Mouse (Mus musculus) embryonic stem cell, embryonic (primary cell): ENCODE data around the gene Kcnj9.

Source experiments
- CTCF ChIA-PET, 4 experiments: fragments of 300-600 bp in 2 of 4; fragments of 350-600 bp in 2 of 4; sonication (Branson Sonifier 250); formaldehyde crosslinking; loops; one replicate each; lab custom pipeline; 2022; ENCODE audit warnings: inconsistent platforms in 2 of 4; lab: Charles Lee
- POLR2A ChIA-PET, 4 experiments: fragments of 300-600 bp in 2 of 4; fragments of 350-600 bp in 2 of 4; sonication (Branson Sonifier 250); formaldehyde crosslinking; loops; one replicate each; lab custom pipeline; 2022; ENCODE audit warnings: antibody characterized with exemption in 4 of 4, inconsistent platforms in 1 of 4; lab: Charles Lee

Kcnj9 gene

DNA sequence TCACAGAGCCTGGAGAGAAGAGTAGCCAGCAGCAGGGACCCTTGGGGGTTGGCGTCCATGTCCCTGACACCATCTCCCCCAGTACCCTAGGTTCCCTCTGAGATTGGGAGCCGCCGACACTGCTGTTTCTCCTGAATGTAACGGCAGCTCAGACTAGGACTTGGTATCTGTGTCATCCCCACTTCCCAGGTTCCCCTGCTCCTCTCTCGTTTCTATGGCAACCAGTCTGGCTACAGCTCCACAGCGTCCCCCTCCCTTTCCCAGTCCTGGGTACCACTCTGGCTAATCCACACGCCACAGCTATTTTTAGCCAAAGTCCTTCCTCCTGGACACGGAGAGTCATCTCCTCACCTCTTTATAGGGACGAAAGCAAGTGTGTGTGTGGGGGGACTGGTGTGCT is at the start of gene Kcnj9:
TSS of gene Kcnj9 (minus strand) at position 188 of the 400 bp plus-strand sequence.
- CTCF ChIA-PET: interaction anchor here in 1 of 4 experiments (0.6 kb wide), 1 partner anchor 27 kb away, joined by 4 read pairs; no protein-coding TSS in a partner anchor
- POLR2A ChIA-PET: interaction anchor here in 1 of 4 experiments (1.1 to 2.2 kb wide), 3 partner anchors 12 to 181 kb away, joined by 4 to 6 read pairs (median 5); partner anchors contain the start of genes Dcaf8 and Kcnj10

- ChIA-PET CTCF (interaction anchor here in 3 of 4 experiments (0.6 to 1.7 kb wide), 11 partner anchors 12 to 229 kb away, joined by 3 to 13 read pairs (median 4); partner anchors contain the start of gene Dcaf8 (in 1 of the 3)), POLR2A (interaction anchor here (0.6 to 2.1 kb wide), 56 partner anchors 9 to 1239 kb away, joined by 3 to 14 read pairs (median 4); partner anchors contain the start of genes Cfap45 (in 2 of the 4), Dcaf8 (in 2 of the 4), Igsf9 (in 2 of the 4) and Kcnj10 (in 2 of the 4))
Measured at GRCm38 (mm10) chr1:172376758-172377458, 47.8 kb upstream of the Kcnj9 start.

DNA sequence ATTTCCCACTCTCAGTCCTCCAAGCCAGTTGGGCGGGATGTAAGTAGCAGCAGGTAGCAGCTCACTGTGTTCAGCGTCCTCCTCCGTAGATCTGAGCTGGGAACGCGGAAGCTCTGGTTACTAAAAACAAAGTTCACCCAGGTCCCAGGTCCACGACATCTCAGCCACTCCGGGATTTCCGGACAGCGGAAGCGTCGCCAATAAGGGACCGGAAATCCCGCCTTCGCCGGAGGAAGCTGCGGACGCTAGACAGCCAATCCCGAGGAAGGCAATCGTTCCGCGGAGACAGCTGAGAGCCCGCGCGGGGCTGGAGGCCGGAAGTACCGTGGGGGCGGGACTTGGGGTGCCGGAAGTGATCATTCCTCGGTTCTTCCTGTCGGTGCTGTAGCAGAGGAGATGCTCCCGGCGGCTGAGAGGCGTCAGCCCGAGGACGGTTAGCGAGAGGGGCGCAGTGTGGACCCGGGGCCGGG is 47.1 kb upstream of the Kcnj9 start, which contains the start of gene Pigm:
TSS of gene Pigm (plus strand) at position 349 of the 470 bp plus-strand sequence.
- ChIA-PET POLR2A (interaction anchor here (0.6 to 2.1 kb wide), 63 partner anchors 9 to 1239 kb away, joined by 3 to 14 read pairs (median 4); partner anchors contain the start of genes Cfap45 (in 2 of the 4), Dcaf8 (in 2 of the 4), Igsf9 (in 2 of the 4) and Kcnj10 (in 2 of the 4)), CTCF (interaction anchor here (0.6 to 1.7 kb wide), 14 partner anchors 8 to 289 kb away, joined by 3 to 13 read pairs (median 4); partner anchors contain the start of gene Dcaf8 (in 1 of the 4))

GRCm38 (mm10) chr1:172368768-172369418 is 39.8 kb upstream of the Kcnj9 start:
- POLR2A ChIA-PET: interaction anchor here in 3 of 4 experiments (0.5 to 1.5 kb wide), 7 partner anchors 14 to 308 kb away, joined by 3 to 6 read pairs (median 3); partner anchors contain the start of genes Cfap45 (in 1 of the 3), Copa (in 1 of the 3), Ncstn (in 1 of the 3) and Tagln2 (in 1 of the 3)
- CTCF ChIA-PET: interaction anchor here (0.6 to 2.1 kb wide), 17 partner anchors 9 to 798 kb away, joined by 3 to 17 read pairs (median 4); partner anchors contain the start of gene Igsf9 (in 1 of the 4)

DNA sequence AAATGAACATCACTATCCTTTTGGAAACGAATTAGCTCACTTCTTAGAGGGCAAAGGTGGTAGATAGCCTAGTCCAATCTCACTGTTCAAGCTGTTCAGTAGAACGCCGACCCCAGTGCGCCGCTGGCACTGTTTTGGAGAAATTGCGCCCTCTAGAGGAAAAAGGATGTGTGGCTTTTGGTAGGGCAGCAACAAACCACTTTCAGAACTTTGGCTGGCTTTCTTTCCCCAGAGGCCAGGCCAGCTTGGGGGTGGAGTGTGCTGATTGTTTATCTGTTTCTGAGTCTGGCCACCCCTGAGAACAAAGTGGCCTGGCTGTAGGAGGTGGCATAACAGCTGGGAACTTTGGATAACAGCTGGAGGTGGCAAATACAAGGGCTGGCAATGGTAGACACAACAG is 35.6 kb upstream of the Kcnj9 start:
- POLR2A ChIA-PET: interaction anchor here in 3 of 4 experiments (0.6 to 1.6 kb wide), 11 partner anchors 8 to 233 kb away, joined by 3 to 14 read pairs (median 4); partner anchors contain the start of genes Pigm (in 1 of the 3) and Tagln2 (in 1 of the 3)
- CTCF ChIA-PET: interaction anchor here (0.5 to 2.4 kb wide), 46 partner anchors 8 to 984 kb away, joined by 3 to 21 read pairs (median 4); partner anchors contain the start of genes Pigm (in 3 of the 4), Atp1a2 (in 1 of the 4), Igsf9 (in 1 of the 4) and Pex19 (in 1 of the 4)

- CTCF ChIA-PET: interaction anchor here in 2 of 4 experiments (1.1 to 2.9 kb wide), 6 partner anchors 8 to 309 kb away, joined by 3 to 17 read pairs (median 5); no protein-coding TSS in a partner anchor
Measured at GRCm38 (mm10) chr1:172358341-172358740, 29.2 kb upstream of the Kcnj9 start.

GRCm38 (mm10) chr1:172357550-172357949 is 28.4 kb upstream of the Kcnj9 start:
- ChIA-PET CTCF (interaction anchor here in 3 of 4 experiments (0.5 to 2.9 kb wide), 19 partner anchors 9 to 312 kb away, joined by 3 to 17 read pairs (median 6); partner anchors contain the start of genes Kcnj10 (in 2 of the 3) and Pigm (in 2 of the 3)), POLR2A (interaction anchor here in 2 of 4 experiments (1.1 to 1.6 kb wide), 5 partner anchors 9 to 47 kb away, joined by 3 to 9 read pairs (median 3); no protein-coding TSS in a partner anchor)

More at GRCm38 (mm10) chr1:172358341-172358740, 29.2 kb upstream of the Kcnj9 start:
- POLR2A ChIA-PET: interaction anchor here in 1 of 4 experiments (1.2 kb wide), 1 partner anchor 27 kb away, joined by 3 read pairs; no protein-coding TSS in a partner anchor

DNA sequence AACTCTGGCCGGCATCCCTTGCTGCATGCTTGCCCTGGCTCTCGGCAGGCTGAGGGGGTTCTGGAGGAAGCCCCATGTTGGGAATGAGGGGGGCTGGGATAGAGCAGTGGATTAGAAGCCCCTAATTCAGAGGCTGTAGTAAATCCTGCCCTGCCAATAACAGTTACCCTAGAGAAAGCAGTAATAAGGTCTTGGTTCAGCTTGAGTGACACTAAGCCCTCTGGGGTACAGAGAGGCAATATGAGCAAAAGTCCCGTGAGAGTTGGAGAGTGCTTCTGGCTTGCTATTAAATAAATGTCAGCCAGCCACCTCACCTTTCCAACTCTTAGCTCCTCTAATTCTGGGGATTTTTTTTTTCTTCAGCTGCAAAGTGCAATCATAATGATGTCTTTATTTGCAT is 26.2 kb upstream of the Kcnj9 start:
- POLR2A ChIA-PET: interaction anchor here in 1 of 4 experiments (0.6 kb wide), 1 partner anchor 402 kb away, joined by 5 read pairs; no protein-coding TSS in a partner anchor
- CTCF ChIA-PET: interaction anchor here in 1 of 4 experiments (1.4 to 1.5 kb wide), 2 partner anchors 10 to 14 kb away, joined by 4 to 7 read pairs; no protein-coding TSS in a partner anchor

DNA sequence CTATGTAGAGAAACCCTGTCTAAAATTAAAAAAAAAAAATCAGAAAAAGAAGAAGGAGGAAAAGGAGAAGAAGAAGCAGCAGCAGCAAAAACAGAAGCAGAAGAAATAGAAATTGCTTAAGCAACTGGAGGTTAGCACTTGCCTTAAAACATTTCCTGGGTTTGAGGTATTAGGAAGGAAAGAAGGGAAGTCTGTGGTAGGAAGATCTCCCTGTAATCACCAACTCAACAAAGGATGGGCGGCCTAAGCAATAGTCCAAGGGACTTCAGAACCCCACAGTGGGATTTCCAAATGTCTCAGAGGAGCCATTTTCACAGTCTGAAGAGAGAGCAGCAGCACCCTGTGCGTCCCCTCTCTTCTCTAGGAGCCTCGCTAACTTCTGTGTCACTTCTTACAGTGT is 23.3 kb upstream of the Kcnj9 start:
- ChIA-PET CTCF (interaction anchor here in 3 of 4 experiments (0.7 to 1.1 kb wide), 3 partner anchors 12 to 28 kb away, joined by 3 to 4 read pairs (median 3); no protein-coding TSS in a partner anchor), POLR2A (interaction anchor here in 2 of 4 experiments (1.9 to 5.5 kb wide), 2 partner anchors 12 kb away, joined by 4 to 26 read pairs; partner anchors contain the start of gene Kcnj10 (in 2 of the 2))

DNA sequence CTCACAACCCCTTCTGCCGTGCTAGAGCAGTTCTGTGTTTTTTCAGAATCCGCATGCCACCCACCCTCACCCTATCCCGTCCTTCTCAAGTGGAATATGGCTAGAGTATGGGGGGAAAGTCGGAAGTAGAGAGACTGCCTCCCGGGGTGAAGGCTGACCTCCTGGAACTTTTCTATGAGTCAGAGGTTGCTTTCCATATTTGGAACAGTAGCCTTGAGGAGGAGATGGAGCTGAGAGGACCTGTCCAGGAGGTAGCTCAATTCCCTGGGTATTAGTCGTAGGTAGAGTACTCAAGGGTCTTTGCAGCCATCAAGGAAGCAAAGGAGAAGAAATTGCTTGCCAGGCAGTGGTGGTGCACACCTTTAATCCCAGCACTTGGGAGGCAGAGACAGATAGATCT is 22.9 kb upstream of the Kcnj9 start:
- ChIA-PET POLR2A (interaction anchor here in 3 of 4 experiments (0.9 to 5.5 kb wide), 8 partner anchors 11 to 204 kb away, joined by 3 to 26 read pairs (median 4); partner anchors contain the start of genes Kcnj10 (in 3 of the 3), Dcaf8 (in 2 of the 3) and Pigm (in 2 of the 3)), CTCF (interaction anchor here in 2 of 4 experiments (0.6 to 1.2 kb wide), 5 partner anchors 12 to 340 kb away, joined by 3 to 4 read pairs (median 3); no protein-coding TSS in a partner anchor)

DNA sequence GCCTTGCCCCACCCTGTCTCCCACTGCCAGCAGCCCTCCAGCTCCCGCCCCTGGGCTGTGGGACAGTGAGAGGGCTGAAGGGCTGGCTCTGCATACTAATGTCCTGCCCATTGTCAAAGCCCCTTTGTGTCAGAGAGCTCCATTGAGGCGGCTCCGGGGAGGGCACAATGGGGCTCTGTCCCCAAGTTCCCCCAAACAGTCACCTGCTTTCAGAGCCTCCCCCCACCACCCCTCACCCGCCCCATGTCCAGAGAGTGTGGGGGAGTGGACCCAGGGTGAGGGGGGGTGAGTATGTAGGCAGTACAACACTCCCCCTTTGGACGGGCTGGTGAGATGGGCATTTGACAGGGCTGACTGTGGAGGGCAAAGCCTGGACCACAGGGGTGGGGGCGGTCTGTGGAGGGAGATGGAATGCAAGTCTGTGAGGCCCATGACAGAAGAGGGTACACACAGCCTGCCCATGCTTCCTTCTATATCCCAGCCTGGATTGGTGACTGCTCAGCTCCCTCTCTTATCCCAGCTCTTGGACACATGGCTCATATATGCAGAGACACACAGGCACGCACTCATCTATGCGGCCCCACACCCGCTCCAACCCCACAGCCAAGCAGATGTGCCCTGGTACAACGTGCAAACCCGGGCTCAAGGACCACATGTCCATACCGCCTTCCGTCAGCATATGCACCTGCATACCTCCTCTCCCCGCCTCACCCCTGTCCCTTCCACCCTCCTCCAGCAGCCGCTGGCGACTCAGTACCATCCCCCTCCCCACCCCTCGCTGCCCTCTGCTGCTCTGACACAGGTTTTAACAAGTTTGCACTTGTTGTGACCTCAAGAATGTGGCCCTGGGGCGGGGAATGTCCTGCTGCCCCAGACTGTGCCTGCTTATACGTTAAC is 21.0 kb upstream of the Kcnj9 start:
- CTCF ChIA-PET: interaction anchor here (0.5 to 3.0 kb wide), 11 partner anchors 8 to 207 kb away, joined by 3 to 19 read pairs (median 4); partner anchors contain the start of gene Kcnj10 (in 2 of the 4)
- POLR2A ChIA-PET: interaction anchor here (0.6 to 5.5 kb wide), 26 partner anchors 9 to 411 kb away, joined by 3 to 26 read pairs (median 3); partner anchors contain the start of genes Kcnj10 (in 3 of the 4), Pigm (in 3 of the 4), Dcaf8 (in 1 of the 4) and Tagln2 (in 1 of the 4)

- POLR2A ChIA-PET: interaction anchor here (0.7 to 5.5 kb wide), 20 partner anchors 9 to 847 kb away, joined by 3 to 26 read pairs (median 4); partner anchors contain the start of genes Kcnj10 (in 3 of the 4), Pigm (in 2 of the 4) and Dcaf8 (in 1 of the 4)
Measured at GRCm38 (mm10) chr1:172349504-172349903, 20.4 kb upstream of the Kcnj9 start.

GRCm38 (mm10) chr1:172347382-172347781 is 18.3 kb upstream of the Kcnj9 start:
- ChIA-PET POLR2A (interaction anchor here (0.6 to 2.5 kb wide), 7 partner anchors 17 to 265 kb away, joined by 3 to 6 read pairs (median 4); partner anchors contain the start of genes Copa (in 1 of the 4), Ncstn (in 1 of the 4) and Pigm (in 1 of the 4)), CTCF (interaction anchor here in 2 of 4 experiments (2.3 to 2.4 kb wide), 2 partner anchors 10 kb away, joined by 7 to 9 read pairs; no protein-coding TSS in a partner anchor)

More at GRCm38 (mm10) chr1:172349504-172349903, 20.4 kb upstream of the Kcnj9 start:
- CTCF ChIA-PET: interaction anchor here in 3 of 4 experiments (1.0 to 3.0 kb wide), 12 partner anchors 8 to 206 kb away, joined by 3 to 19 read pairs (median 4); partner anchors contain the start of gene Kcnj10 (in 2 of the 3)

DNA sequence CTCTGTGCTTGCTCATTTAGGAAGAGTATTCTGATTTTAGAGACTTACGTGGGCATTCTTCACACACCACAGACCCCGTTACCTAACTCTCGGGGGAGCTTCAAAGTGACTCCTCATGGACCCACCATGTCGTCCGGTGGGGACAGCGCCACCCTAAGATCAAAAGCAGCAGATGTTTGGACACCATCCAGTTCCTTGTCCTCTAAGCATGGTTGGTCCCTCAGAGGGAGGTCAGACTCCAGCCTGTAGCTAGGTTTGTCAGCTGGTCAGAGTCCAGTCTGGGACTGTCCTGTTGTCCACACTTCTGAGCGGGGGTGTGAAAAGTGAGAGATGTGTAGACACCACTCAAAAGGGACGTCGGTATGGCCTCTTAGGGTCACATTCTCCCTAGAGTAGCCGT is 17.6 kb upstream of the Kcnj9 start:
- ChIA-PET POLR2A (interaction anchor here in 1 of 4 experiments (1.1 to 2.4 kb wide), 4 partner anchors 13 to 264 kb away, joined by 3 to 7 read pairs (median 5); partner anchors contain the start of genes Copa, Ncstn and Pigm), CTCF (interaction anchor here in 2 of 4 experiments (1.4 to 2.3 kb wide), 2 partner anchors 10 to 22 kb away, joined by 3 to 9 read pairs; no protein-coding TSS in a partner anchor)

DNA sequence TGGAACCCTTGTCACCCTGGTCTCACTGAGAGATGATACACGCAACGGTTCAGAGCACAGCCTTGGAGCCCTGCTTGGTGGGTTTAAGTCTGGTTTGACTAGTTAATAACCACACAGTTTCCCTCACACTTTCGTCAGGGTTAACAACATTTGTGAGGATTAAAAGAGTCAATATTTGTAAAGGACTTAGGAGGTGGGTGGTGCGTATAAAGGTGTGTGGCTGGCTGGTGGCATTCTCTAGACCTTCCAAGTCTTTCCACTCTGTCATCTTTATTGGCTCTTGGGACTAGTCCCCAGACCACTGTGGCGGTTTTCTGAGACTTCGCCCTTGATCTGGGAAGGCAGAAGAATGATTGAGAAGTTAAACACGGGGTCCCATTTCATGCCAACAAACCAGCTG is 15.7 kb upstream of the Kcnj9 start:
- ChIA-PET POLR2A (interaction anchor here in 2 of 4 experiments (0.8 to 2.4 kb wide), 4 partner anchors 11 to 264 kb away, joined by 3 to 7 read pairs (median 4); no protein-coding TSS in a partner anchor), CTCF (interaction anchor here (0.6 to 1.6 kb wide), 10 partner anchors 15 to 933 kb away, joined by 3 to 14 read pairs (median 3); partner anchors contain the start of gene Usf1 (in 1 of the 4))
